ENCODE assay signal across 29 mouse cellular contexts in genomic region chr7:16978173-16978572, GRCm38 (mm10). TPM values are rescaled to one million over a fixed set of nuclear protein-coding genes. Genes with fewer than 3 reads are reported as not detected.
DNase-seq lines count a peak whose midpoint lies in the region; ATAC-seq and TF ChIP-seq lines count a peak whose summit lies in the region.
"Had no signal": no experiment of that assay in that cellular context is flagged by ENCODE, and none has a peak within 500 bp of the region (broad histone marks: within the 10 kb centered on the region; RNA-seq: fewer than 3 reads in every experiment).

No protein-coding gene starts in this region.

- no peaks in the 10 kb centered on the region for H3K9me3 ChIP-seq in liver, postnatal 0 days (ENCODE audit: low read length)
- H3K9me3 ChIP-seq in liver, embryonic 13.5 days (replicated peaks): no peaks in the 10 kb centered on the region
- H3K9me3 ChIP-seq in liver, embryonic 15.5 days (replicated peaks): no peaks in the 10 kb centered on the region
- H3K9me3 ChIP-seq: embryonic facial prominence, embryonic 13.5 days; embryonic facial prominence, embryonic 15.5 days; forebrain, embryonic 10.5 days; forebrain, embryonic 12.5 days; G1E had no signal

- H3K36me3 ChIP-seq in liver, postnatal 0 days (replicated peaks; ENCODE audit: insufficient read depth, low read length): no peaks in the 10 kb centered on the region
- no peaks in the 10 kb centered on the region for H3K36me3 ChIP-seq in liver, embryonic 13.5 days
- no peaks in the 10 kb centered on the region for H3K36me3 ChIP-seq in liver, embryonic 15.5 days (replicated peaks)
- H3K36me3 ChIP-seq: embryonic facial prominence, embryonic 13.5 days; embryonic facial prominence, embryonic 15.5 days; forebrain, embryonic 10.5 days; forebrain, embryonic 12.5 days; G1E had no signal

- H3K4me1 ChIP-seq in liver, postnatal 0 days (ENCODE audit: insufficient read depth): peaks cover 8% of the 10 kb centered on the region
- peaks cover 41% of the 10 kb centered on the region for H3K4me1 ChIP-seq in liver, embryonic 13.5 days (replicated peaks)
- peaks cover 33% of the 10 kb centered on the region for H3K4me1 ChIP-seq in liver, embryonic 15.5 days (replicated peaks)

- TF ChIP-seq CTCF in liver, postnatal 0 days (IDR thresholded peaks at IDR 0.05; ENCODE audit: low read depth): no peak

- intact Hi-C loops in heart, postnatal 14 days (cut with DNase I): no loop called here

- WGBS in liver, postnatal 0 days (ENCODE audit: insufficient replicate concordance): 60% methylated on average over 6 of the region's 6 CpGs
- 19% methylated on average over 6 of the region's 6 CpGs for WGBS in liver, embryonic 13.5 days (ENCODE audit: insufficient replicate concordance)
- 32% methylated on average over 6 of the region's 6 CpGs for WGBS in liver, embryonic 15.5 days (ENCODE audit: insufficient replicate concordance)

- H3K27me3 ChIP-seq in liver, postnatal 0 days (ENCODE audit: insufficient read depth, low read length): no peaks in the 10 kb centered on the region
- H3K27me3 ChIP-seq in liver, embryonic 13.5 days: no peaks in the 10 kb centered on the region
- no peaks in the 10 kb centered on the region for H3K27me3 ChIP-seq in liver, embryonic 15.5 days
- H3K27me3 ChIP-seq: CH12.LX; embryonic facial prominence, embryonic 13.5 days; embryonic facial prominence, embryonic 15.5 days; forebrain, embryonic 12.5 days had no signal

- H3K4me3 ChIP-seq in liver, postnatal 0 days (ENCODE audit: low read depth, low read length): no peak overlapping the region
- H3K4me3 ChIP-seq in liver, embryonic 13.5 days (replicated peaks): no peak overlapping the region
- no peak overlapping the region for H3K4me3 ChIP-seq in liver, embryonic 15.5 days (replicated peaks)
- H3K4me3 ChIP-seq: embryonic facial prominence, embryonic 13.5 days; embryonic facial prominence, embryonic 15.5 days; erythroblast, embryonic 14.5 days; forebrain, embryonic 10.5 days; forebrain, embryonic 12.5 days had no signal

- no peak for TF ChIP-seq EP300 in liver, postnatal 0 days (IDR thresholded peaks at IDR 0.05; ENCODE audit: low read depth)

- H3K4me2 ChIP-seq in liver, postnatal 0 days (ENCODE audit: low read depth, low read length): no peak overlapping the region
- H3K4me2 ChIP-seq in liver, embryonic 13.5 days: peak overlapping the region; percentile 42
- H3K4me2 ChIP-seq in liver, embryonic 15.5 days: peak overlapping the region; percentile 46
- H3K4me2 ChIP-seq: embryonic facial prominence, embryonic 13.5 days; embryonic facial prominence, embryonic 15.5 days; forebrain, embryonic 12.5 days had no signal

- no peak overlapping the region for H3K27ac ChIP-seq in liver, postnatal 0 days (ENCODE audit: low read depth)
- H3K27ac ChIP-seq in liver, embryonic 13.5 days: peak overlapping the region; percentile 37
- H3K27ac ChIP-seq in liver, embryonic 15.5 days (replicated peaks): peak overlapping the region; percentile 29
- H3K27ac ChIP-seq: embryonic facial prominence, embryonic 13.5 days; embryonic facial prominence, embryonic 15.5 days; forebrain, embryonic 10.5 days; forebrain, embryonic 12.5 days had no signal

- DNase-seq in liver: peak; percentile 48
- DNase-seq in liver, postnatal 0 days: no peak
- DNase-seq in liver, embryonic 13.5 days: peak; percentile 53
- DNase-seq in cerebellum, adult 9-11 months: no peak
- DNase-seq in heart, postnatal 14 days: no peak
- no peak for DNase-seq in kidney, postnatal 4 days
- DNase-seq: adrenal gland, adult 8-10 months; adrenal gland, postnatal 14 days; adrenal gland, postnatal 36 days; B cell, adult 2 months; cerebellum, adult 11-12 months; cerebellum, adult 2 months; cerebellum, adult 9-10 months; cerebellum, postnatal 14 days; cerebellum, postnatal 36 days; embryo, embryonic 11 days had no signal

- no peak overlapping the region for H3K9ac ChIP-seq in liver, postnatal 0 days (replicated peaks)
- H3K9ac ChIP-seq in liver, embryonic 13.5 days: no peak overlapping the region
- H3K9ac ChIP-seq in liver, embryonic 15.5 days: no peak overlapping the region
- H3K9ac ChIP-seq: embryonic facial prominence, embryonic 13.5 days; embryonic facial prominence, embryonic 15.5 days; forebrain, embryonic 12.5 days had no signal

- ATAC-seq in liver, postnatal 0 days: no peak
- ATAC-seq in liver, embryonic 13.5 days (ENCODE audit: low read depth): peak; percentile 95
- ATAC-seq in liver, embryonic 15.5 days (ENCODE audit: insufficient read depth): peak; percentile 87
- ATAC-seq: activated CD4-positive, CD25-positive, alpha-beta regulatory T cell, adult 4 months; CD4-positive, CD25-positive, alpha-beta regulatory T cell, adult 4 months; forebrain, embryonic 14.5 days; Patski had no signal

RNA-seq across cellular contexts. Expression of gene Gm42372, which starts 4.7 kb away (rescaled TPM):
- polyA plus RNA-seq in liver, postnatal 0 days (2015; fragmentation: Nextera tagmentation; extraction: Ambion mirVana): not detected in 2 replicates
- 0.07 and 0.09 TPM in 2 replicates for polyA plus RNA-seq in liver, embryonic 13.5 days (2015; fragmentation: Nextera tagmentation; extraction: Ambion mirVana)
- 0.06 TPM in 1 of 2 replicates, not detected in the other for polyA plus RNA-seq in liver, embryonic 15.5 days (2015; fragmentation: Nextera tagmentation; extraction: Ambion mirVana)
- total RNA-seq in heart, postnatal 14 days (2021): under 1 TPM; 0.07 TPM
- polyA plus RNA-seq: erythroblast, embryonic 14.5 days; G1E had no signal

RNA-seq across cellular contexts. Expression of gene Ccdc8, which starts 14.3 kb away (rescaled TPM):
- 1.1 and 1.3 TPM in 2 replicates for polyA plus RNA-seq in liver, postnatal 0 days (2015; fragmentation: Nextera tagmentation; extraction: Ambion mirVana)
- 2.8 and 3.6 TPM in 2 replicates for polyA plus RNA-seq in liver, embryonic 13.5 days (2015; fragmentation: Nextera tagmentation; extraction: Ambion mirVana)
- polyA plus RNA-seq in liver, embryonic 15.5 days (2015; fragmentation: Nextera tagmentation; extraction: Ambion mirVana): 3.7 and 3.9 TPM in 2 replicates
- total RNA-seq in heart, postnatal 14 days (2021): 10 to 100 TPM in 1 of 2 experiments, 1 to 10 TPM in 1; 9.8 to 10.3 TPM

RNA-seq across cellular contexts. Expression of gene Pnmal1, which starts 18.7 kb away (rescaled TPM):
- polyA plus RNA-seq in liver, postnatal 0 days (2015; fragmentation: Nextera tagmentation; extraction: Ambion mirVana): 0.02 and 0.04 TPM in 2 replicates
- 0.07 and 0.10 TPM in 2 replicates for polyA plus RNA-seq in liver, embryonic 13.5 days (2015; fragmentation: Nextera tagmentation; extraction: Ambion mirVana)
- 0.05 TPM in 1 of 2 replicates, not detected in the other for polyA plus RNA-seq in liver, embryonic 15.5 days (2015; fragmentation: Nextera tagmentation; extraction: Ambion mirVana)
- not detected for total RNA-seq in heart, postnatal 14 days (2021)
- polyA plus RNA-seq: activated CD4-positive, CD25-positive, alpha-beta regulatory T cell, adult 4 months; CD4-positive, CD25-positive, alpha-beta regulatory T cell, adult 4 months; erythroblast, embryonic 14.5 days; Patski had no signal

RNA-seq across cellular contexts. Expression of gene Pnmal2, which starts 33.7 kb away (rescaled TPM):
- 0.06 and 0.09 TPM in 2 replicates for polyA plus RNA-seq in liver, postnatal 0 days (2015; fragmentation: Nextera tagmentation; extraction: Ambion mirVana)
- polyA plus RNA-seq in liver, embryonic 13.5 days (2015; fragmentation: Nextera tagmentation; extraction: Ambion mirVana): 0.34 and 0.61 TPM in 2 replicates
- polyA plus RNA-seq in liver, embryonic 15.5 days (2015; fragmentation: Nextera tagmentation; extraction: Ambion mirVana): 0.44 and 0.60 TPM in 2 replicates
- total RNA-seq in heart, postnatal 14 days (2021): 1 to 10 TPM; 3.6 to 4.0 TPM
- total RNA-seq: common myeloid progenitor, adult 5-6 weeks had no signal
- polyA plus RNA-seq: activated CD4-positive, CD25-positive, alpha-beta regulatory T cell, adult 4 months; CD4-positive, CD25-positive, alpha-beta regulatory T cell, adult 4 months; erythroblast, embryonic 14.5 days; G1E had no signal

RNA-seq across cellular contexts. Expression of gene Ppp5c, which starts 49.6 kb away (rescaled TPM):
- polyA plus RNA-seq in liver, postnatal 0 days (2015; fragmentation: Nextera tagmentation; extraction: Ambion mirVana): 26.9 and 32.1 TPM in 2 replicates
- polyA plus RNA-seq in liver, embryonic 13.5 days (2015; fragmentation: Nextera tagmentation; extraction: Ambion mirVana): 54.0 and 61.1 TPM in 2 replicates
- 43.2 and 45.3 TPM in 2 replicates for polyA plus RNA-seq in liver, embryonic 15.5 days (2015; fragmentation: Nextera tagmentation; extraction: Ambion mirVana)
- total RNA-seq in heart, postnatal 14 days (2021): 100 to 1,000 TPM; 101 to 108 TPM

Comparison
In these comparisons a context has a peak if more than half of its experiments do, and no peak if none do; other contexts are left out.
1. DNase-seq: peak in liver (single experiment) and liver, embryonic 13.5 days (single experiment); none in liver, postnatal 0 days (single experiment), cerebellum, adult 9-11 months (single experiment), heart, postnatal 14 days (0 of 2) and kidney, postnatal 4 days (0 of 2).